Mouse (Mus musculus) midbrain, embryonic 15.5 days (tissue): Measurements from ENCODE around the gene Dpp6. TPM values are rescaled to one million over a fixed set of nuclear protein-coding genes. Genes with fewer than 3 reads are reported as not detected.

ENCODE experiments used
- ATAC-seq: fragments of 200-750 bp; cut with Nextera tagmentation; replicated peaks from 2 replicates; pipeline ENCODE4 v1.8.0; 2017; ENCODE audit warnings: moderate TSS enrichment
- H3K27ac ChIP-seq: fragments of 300-500 bp; sonication (generic); 2 replicates; pipeline ENCODE4 v1.5.1; 2015; ENCODE audit warnings: mild to moderate bottlenecking, inconsistent platforms
- H3K27me3 ChIP-seq: fragments of 300-500 bp; sonication (generic); replicated peaks from 2 replicates; pipeline ENCODE4 v1.6.1; 2015; ENCODE audit warnings: inconsistent platforms
- H3K36me3 ChIP-seq: fragments of 300-500 bp; sonication (generic); replicated peaks from 2 replicates; pipeline ENCODE4 v1.6.1; 2015; ENCODE audit warnings: inconsistent platforms
- H3K4me1 ChIP-seq: fragments of 300-500 bp; sonication (generic); 2 replicates; pipeline ENCODE4 v1.6.1; 2015; ENCODE audit warnings: inconsistent platforms
- H3K4me2 ChIP-seq: fragments of 300-500 bp; sonication (generic); 2 replicates; pipeline ENCODE4 v1.6.1; 2015; ENCODE audit warnings: inconsistent platforms, mild to moderate bottlenecking, moderate library complexity
- H3K4me3 ChIP-seq: fragments of 300-500 bp; sonication (generic); 2 replicates; pipeline ENCODE4 v1.5.1; 2015; ENCODE audit warnings: mild to moderate bottlenecking, inconsistent platforms
- H3K9ac ChIP-seq: fragments of 300-500 bp; sonication (generic); 2 replicates; pipeline ENCODE4 v1.6.1; 2015; ENCODE audit warnings: mild to moderate bottlenecking, inconsistent platforms
- H3K9me3 ChIP-seq: fragments of 300-500 bp; sonication (generic); 2 replicates; pipeline ENCODE4 v1.6.1; 2016; ENCODE audit warnings: inconsistent platforms
- WGBS: fragments of 180-500 bp; shearing (Covaris S2); methylation state at CpG from one replicate; pipeline ENCODE4 v1.1.7; 2015; ENCODE audit warnings: mixed read lengths; 5-methylcytosine and 5-hydroxymethylcytosine counted together
- polyA plus RNA-seq: library from polyadenylated mRNA; unstranded; fragments of >200 nt; fragmentation: Nextera tagmentation; extraction: Ambion mirVana; gene quantifications from 2 replicates; pipeline ENCODE4 v1.2.1, GENCODE M21; 2015

The Dpp6 gene
- polyA plus RNA-seq, 1 experiment from 2014 or later: 88.3 TPM

DNA sequence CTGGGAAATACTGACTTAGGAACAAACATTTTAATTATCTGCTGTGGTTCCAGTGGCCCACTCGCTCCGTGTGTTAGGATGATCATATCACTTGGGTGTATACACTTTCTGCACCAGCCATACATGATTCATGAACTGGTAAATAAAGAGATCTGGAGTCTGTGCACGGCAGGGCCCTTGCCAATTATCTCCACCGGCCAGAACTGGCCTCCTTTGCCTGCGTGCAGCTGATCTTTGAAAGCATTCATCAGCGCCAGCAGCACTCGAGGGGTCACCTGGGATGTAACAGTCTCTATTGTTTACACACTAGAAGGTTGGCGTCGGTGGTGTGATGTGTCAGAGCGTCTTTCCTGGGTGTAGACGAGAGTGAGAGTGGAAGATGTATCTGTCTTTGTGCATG lies 868.2 kb downstream of the Dpp6 start:
- H3K27ac ChIP-seq: peak overlapping the region; percentile 9; the same call in 1 of the 2 replicates
- peak; percentile 84 for ATAC-seq
- 24% methylated on average over 11 of the region's 11 CpGs for WGBS

DNA sequence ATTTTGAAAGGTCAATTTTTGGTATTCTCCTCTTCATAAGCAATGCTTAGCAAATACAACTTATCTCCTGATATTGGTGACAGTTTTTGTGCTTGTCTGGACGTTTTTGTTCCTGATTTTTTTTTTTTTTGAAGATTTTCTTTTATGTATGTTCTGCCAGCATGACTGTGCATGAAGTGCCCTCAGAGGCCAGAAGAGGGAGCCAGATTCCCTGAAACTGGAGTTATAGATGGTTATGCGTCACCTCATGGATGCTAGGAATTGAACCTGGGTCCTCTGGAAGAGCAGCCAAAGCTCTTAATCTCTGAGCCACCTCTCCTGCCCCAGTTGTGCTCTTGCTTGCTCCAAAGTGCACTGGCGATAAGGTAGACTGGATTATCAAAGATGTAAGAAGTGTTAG lies 868.9 kb downstream of the Dpp6 start:
- 74% methylated on average over 3 of the region's 3 CpGs for WGBS
- no peak for ATAC-seq
- no peaks in the 10 kb centered on the region for H3K27me3 ChIP-seq
- no peaks in the 10 kb centered on the region for H3K36me3 ChIP-seq
- H3K9me3 ChIP-seq: no peaks in the 10 kb centered on the region
- H3K4me3 ChIP-seq: no peak overlapping the region
- H3K9ac ChIP-seq: no peak overlapping the region
- no peak overlapping the region for H3K4me2 ChIP-seq
- 0 out of 2 replicates have a peak, but pooled peaks cover 7% of the 10 kb centered on the region for H3K4me1 ChIP-seq
- no peak overlapping the region for H3K27ac ChIP-seq

More for the DNA sequence above, 868.2 kb downstream of the Dpp6 start:
- 0 out of 2 replicates have a peak, but pooled peaks cover 7% of the 10 kb centered on the region for H3K4me1 ChIP-seq
- no peak overlapping the region for H3K4me3 ChIP-seq
- H3K9ac ChIP-seq: no peak overlapping the region
- H3K36me3 ChIP-seq: no peaks in the 10 kb centered on the region
- no peaks in the 10 kb centered on the region for H3K9me3 ChIP-seq
- H3K4me2 ChIP-seq: no peak overlapping the region
- no peaks in the 10 kb centered on the region for H3K27me3 ChIP-seq

DNA sequence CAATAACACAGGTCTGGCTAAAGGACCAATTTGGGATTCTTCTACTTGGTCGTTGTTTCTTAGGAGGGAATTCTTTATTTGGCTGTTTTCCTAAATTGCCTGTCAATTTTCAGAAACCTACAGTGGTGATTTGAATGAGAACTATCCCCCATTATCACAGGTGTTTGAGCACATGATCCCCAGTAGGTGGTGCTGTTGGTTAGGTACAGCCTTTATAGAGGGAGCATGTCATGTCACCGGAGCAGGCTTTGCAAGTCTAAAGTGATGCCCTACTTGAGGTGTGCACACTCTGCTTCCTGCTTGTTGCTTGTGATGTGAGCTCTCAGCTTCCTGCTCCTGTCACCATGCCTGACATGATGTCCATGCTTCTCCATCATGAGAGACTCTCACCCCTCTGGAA lies 870.3 kb downstream of the Dpp6 start:
- H3K36me3 ChIP-seq: no peaks in the 10 kb centered on the region
- H3K4me3 ChIP-seq: no peak overlapping the region
- no peak overlapping the region for H3K9ac ChIP-seq
- no peak for ATAC-seq
- H3K4me2 ChIP-seq: no peak overlapping the region
- H3K27ac ChIP-seq: no peak overlapping the region
- no peaks in the 10 kb centered on the region for H3K9me3 ChIP-seq
- H3K4me1 ChIP-seq: 0 out of 2 replicates have a peak, but pooled peaks cover 7% of the 10 kb centered on the region
- 89% methylated on average over 2 of the region's 2 CpGs for WGBS
- no peaks in the 10 kb centered on the region for H3K27me3 ChIP-seq

DNA sequence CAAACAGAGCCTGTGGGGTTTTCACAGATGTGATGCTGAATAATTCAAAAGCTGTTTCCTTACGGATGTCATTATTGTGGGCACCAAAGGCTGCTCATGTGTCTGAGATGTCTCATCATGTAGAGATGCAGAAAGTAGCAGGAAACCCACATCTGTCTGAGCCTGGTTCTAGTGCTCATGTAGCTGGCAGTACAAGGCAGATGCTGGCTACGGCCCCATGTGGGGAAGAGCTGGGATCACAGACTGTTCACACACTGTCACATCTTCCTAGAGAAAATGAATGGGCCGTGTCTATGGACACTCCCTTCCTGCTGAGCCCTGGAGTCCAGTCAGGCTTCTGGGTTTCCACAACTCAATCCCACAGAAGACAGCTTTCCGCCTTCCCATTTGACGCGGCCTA lies 885.5 kb downstream of the Dpp6 start:
- Histone ChIP-seq H3K36me3 (no peaks in the 10 kb centered on the region; the same call in 1 of the 2 replicates), H3K4me3 (no peak overlapping the region), H3K27ac (peak overlapping the region; percentile 45; the same call in 1 of the 2 replicates), H3K4me2 (no peak overlapping the region), H3K9me3 (no peaks in the 10 kb centered on the region), H3K9ac (no peak overlapping the region), H3K4me1 (peaks cover 12% of the 10 kb centered on the region), H3K27me3 (no peaks in the 10 kb centered on the region)
- no peak; the same call in 1 of the 2 replicates for ATAC-seq
- 61% methylated on average over 6 of the region's 6 CpGs for WGBS

DNA sequence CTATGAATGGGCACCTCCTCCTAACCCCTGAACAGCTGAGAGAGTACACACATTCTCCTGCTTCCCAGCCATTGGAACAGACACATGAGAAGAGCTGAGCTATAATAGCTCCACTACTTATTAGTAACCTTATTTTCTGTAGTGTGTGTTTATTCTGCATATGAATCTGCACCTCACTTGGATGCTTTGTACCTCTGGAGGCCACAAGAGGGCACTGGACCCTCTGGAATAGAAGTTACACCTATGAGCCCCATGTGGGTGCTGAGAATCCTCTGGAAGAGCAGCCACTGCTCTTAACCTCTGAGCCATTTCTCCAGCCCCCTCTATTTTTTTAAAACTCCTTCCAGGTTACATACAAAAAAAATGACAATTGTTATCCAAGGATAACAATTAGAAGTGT lies 888.0 kb downstream of the Dpp6 start:
- Histone ChIP-seq H3K27me3 (no peaks in the 10 kb centered on the region), H3K9ac (no peak overlapping the region), H3K9me3 (no peaks in the 10 kb centered on the region), H3K36me3 (peaks cover 3% of the 10 kb centered on the region; the same call in 1 of the 2 replicates), H3K4me1 (peaks cover 15% of the 10 kb centered on the region), H3K4me3 (no peak overlapping the region), H3K4me2 (no peak overlapping the region), H3K27ac (no peak overlapping the region)
- no peak for ATAC-seq

DNA sequence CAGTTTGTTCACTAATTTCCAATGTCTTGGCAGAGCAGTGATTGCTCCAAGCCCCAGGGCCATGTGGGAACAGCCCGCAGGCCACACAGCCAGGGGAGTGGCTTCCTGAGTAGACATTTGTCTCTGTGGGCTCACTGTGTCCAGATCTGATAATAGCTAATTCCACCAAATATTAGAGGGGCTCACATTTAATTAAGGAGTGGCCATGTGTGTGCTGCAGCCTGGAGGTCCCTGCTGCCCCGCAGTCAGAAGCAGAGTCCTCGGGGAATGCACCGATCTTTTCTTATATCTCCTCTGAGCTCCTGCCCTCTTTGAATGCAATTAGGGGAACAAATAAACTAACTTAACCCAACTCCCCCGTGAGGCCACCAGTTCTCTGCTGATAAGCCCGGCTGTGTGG lies 889.5 kb downstream of the Dpp6 start:
- H3K27ac ChIP-seq: no peak overlapping the region
- 28% methylated on average over 6 of the region's 6 CpGs for WGBS
- H3K36me3 ChIP-seq: peaks cover 3% of the 10 kb centered on the region; the same call in 1 of the 2 replicates
- H3K9ac ChIP-seq: no peak overlapping the region
- ATAC-seq: peak; percentile 22; the same call in 1 of the 2 replicates
- H3K4me2 ChIP-seq: no peak overlapping the region
- H3K9me3 ChIP-seq: no peaks in the 10 kb centered on the region
- H3K4me3 ChIP-seq: no peak overlapping the region
- H3K4me1 ChIP-seq: peaks cover 15% of the 10 kb centered on the region
- no peaks in the 10 kb centered on the region for H3K27me3 ChIP-seq

DNA sequence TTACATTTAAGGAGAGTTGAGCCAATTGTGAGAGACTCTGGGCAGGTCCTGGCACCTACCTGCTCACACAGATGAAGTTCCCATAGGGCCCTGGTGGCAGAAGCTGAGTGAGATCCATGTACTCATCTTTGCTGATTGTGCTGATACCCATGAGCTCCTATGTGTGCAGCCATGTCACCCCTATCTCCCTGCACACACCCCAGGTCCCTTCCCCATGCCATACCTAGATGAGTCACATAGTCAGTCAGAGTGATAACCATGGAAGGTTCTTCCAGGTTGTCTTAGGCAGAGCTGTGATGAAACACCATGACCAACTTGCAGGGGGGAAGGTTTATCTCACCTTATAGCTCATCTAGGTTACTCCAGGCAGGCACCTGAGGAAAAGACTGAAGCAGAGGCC lies 890.3 kb downstream of the Dpp6 start:
- Histone ChIP-seq H3K9ac (no peak overlapping the region), H3K9me3 (no peaks in the 10 kb centered on the region), H3K36me3 (peaks cover 3% of the 10 kb centered on the region; the same call in 1 of the 2 replicates), H3K27ac (no peak overlapping the region; the same call in 1 of the 2 replicates), H3K4me1 (peaks cover 11% of the 10 kb centered on the region), H3K4me3 (no peak overlapping the region), H3K27me3 (no peaks in the 10 kb centered on the region), H3K4me2 (no peak overlapping the region)
- no peak for ATAC-seq

DNA sequence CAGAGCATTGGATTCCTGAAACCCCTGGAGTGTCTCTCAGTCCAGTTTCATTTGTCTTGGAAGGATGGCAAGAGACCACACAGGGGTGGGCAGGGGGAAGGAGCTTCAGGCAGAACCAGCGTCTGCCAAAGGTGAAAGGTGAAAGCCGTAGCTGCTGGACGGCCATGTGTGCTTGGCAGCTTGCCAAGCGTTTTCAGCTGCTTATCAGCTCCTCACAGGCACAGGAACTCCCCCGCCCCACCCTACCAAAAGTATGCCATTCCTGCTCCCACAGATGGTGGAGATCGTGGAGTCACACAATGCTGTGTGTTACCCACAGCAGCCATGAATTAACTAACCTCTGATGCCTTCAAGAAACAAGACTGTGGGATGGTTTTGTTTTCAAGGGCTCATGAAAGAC lies 891.2 kb downstream of the Dpp6 start:
- H3K27ac ChIP-seq: no peak overlapping the region
- peaks cover 7% of the 10 kb centered on the region; the same call in 1 of the 2 replicates for H3K4me1 ChIP-seq
- WGBS: 32% methylated on average over 6 of the region's 6 CpGs
- H3K27me3 ChIP-seq: no peaks in the 10 kb centered on the region
- no peaks in the 10 kb centered on the region for H3K9me3 ChIP-seq
- ATAC-seq: no peak
- H3K4me3 ChIP-seq: no peak overlapping the region
- H3K9ac ChIP-seq: no peak overlapping the region
- peaks cover 3% of the 10 kb centered on the region; the same call in 1 of the 2 replicates for H3K36me3 ChIP-seq
- H3K4me2 ChIP-seq: no peak overlapping the region

DNA sequence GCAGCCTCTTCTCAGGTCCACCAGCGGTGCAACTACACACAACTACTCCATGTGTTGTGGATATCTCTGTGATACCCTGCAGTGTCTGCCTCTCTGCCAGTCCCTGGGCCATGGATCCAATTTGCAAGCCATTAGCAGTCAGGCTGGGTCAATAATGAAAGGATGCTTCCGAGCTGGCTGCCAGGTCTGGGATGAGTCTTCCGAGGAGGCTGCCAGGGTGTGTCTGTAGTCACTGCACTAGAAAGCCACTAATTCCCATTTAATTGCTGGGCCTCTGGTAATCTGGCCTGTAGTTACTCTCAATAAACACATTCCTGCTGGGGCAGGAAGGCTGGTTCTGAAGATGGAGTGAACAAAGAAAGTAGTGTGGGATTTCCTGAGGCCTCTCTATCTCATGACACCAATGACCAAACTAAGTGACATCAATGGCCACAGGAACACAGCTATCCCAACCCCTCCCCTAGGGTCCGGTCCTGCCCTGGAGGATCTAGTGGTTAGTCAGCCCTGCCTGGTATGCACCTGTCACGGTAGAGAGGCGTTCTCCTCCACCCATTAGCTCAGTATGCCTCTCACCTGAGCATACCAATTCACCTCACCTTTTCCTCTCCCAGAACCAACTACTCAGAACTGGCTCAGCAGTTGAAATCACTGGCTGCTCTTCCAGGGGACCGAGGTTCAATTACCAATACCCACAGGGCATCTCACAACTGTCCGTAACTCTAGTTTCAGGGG lies 894.6 kb downstream of the Dpp6 start:
- no peak overlapping the region for H3K9ac ChIP-seq
- H3K27me3 ChIP-seq: no peaks in the 10 kb centered on the region
- H3K36me3 ChIP-seq: 0 out of 2 replicates have a peak, but pooled peaks cover 6% of the 10 kb centered on the region
- H3K27ac ChIP-seq: no peak overlapping the region
- no peak for ATAC-seq
- no peaks in the 10 kb centered on the region for H3K9me3 ChIP-seq
- H3K4me3 ChIP-seq: no peak overlapping the region
- 56% methylated on average over 8 of the region's 8 CpGs for whole genome bisulfite sequencing
- no peak overlapping the region for H3K4me2 ChIP-seq
- H3K4me1 ChIP-seq: 0 out of 2 replicates have a peak, but pooled peaks cover 2% of the 10 kb centered on the region

DNA sequence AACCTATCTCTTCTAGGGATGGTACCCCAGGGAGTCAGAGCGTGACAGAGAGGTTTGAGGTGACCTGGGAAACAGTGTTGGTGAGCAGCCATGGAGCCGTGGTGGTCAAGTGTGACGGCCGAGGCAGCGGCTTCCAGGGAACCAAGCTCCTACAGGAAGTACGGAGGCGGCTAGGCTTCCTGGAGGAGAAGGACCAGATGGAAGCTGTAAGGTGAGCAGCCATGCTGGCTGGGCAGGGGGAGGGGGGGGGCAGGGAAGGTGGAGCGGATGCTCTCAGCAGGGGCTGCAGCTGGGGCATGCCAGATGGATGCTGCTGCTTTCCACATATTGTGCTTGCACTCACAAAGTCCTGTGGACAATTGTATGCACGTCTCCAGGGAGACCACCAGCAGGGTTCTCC lies 897.4 kb downstream of the Dpp6 start:
- Histone ChIP-seq H3K4me2 (no peak overlapping the region), H3K36me3 (0 out of 2 replicates have a peak, but pooled peaks cover 11% of the 10 kb centered on the region), H3K4me3 (no peak overlapping the region), H3K27ac (no peak overlapping the region), H3K9me3 (no peaks in the 10 kb centered on the region), H3K27me3 (no peaks in the 10 kb centered on the region), H3K4me1 (no peaks in the 10 kb centered on the region), H3K9ac (no peak overlapping the region)
- ATAC-seq: no peak
- WGBS: 68% methylated on average over 9 of the region's 9 CpGs

DNA sequence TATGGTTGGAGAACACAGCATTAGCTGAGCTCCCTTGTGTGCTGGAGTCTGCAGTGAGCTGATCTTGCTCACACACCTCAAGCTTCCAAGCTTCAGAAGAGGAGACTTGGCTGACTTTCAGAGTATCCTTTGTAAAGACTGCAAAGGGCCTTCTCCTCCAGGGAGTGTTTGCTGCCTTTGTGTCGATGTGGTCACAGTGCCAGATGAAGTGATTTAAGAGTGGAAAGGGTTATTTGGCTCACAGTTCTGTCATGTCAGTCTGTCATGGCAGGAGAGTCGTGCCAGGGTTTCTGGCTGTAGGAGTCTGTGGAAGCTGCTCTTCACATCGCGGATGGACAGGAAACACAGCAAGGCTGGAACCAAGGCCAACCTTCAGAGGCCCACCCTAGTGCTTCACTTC lies 899.0 kb downstream of the Dpp6 start:
- H3K36me3 ChIP-seq: 0 out of 2 replicates have a peak, but pooled peaks cover 7% of the 10 kb centered on the region
- 82% methylated on average over 4 of the region's 4 CpGs for WGBS
- H3K27ac ChIP-seq: no peak overlapping the region
- H3K4me1 ChIP-seq: no peaks in the 10 kb centered on the region
- H3K4me2 ChIP-seq: no peak overlapping the region
- ATAC-seq: no peak
- H3K4me3 ChIP-seq: no peak overlapping the region
- H3K9ac ChIP-seq: no peak overlapping the region
- H3K27me3 ChIP-seq: no peaks in the 10 kb centered on the region
- H3K9me3 ChIP-seq: no peaks in the 10 kb centered on the region

DNA sequence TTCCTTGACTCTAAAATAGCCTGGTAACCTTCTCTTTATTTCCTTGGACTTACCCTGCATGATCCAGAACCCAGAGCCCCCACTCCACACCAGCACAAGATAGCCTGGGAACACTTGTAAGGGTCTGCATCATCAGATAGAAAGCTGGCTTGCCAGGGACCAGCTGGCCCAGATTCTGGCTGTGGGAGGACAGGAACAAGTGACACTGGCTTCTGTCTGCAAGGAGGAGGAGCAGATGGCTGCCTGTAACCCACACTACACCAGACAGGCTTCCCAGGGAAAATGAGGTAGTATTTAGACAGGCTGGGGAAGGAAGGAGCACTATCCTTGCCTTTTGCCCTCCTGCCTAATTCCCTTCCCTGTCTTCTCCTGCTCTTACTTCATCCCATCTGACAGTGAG lies 900.3 kb downstream of the Dpp6 start:
- ATAC-seq: no peak
- no peak overlapping the region for H3K4me3 ChIP-seq
- no peak overlapping the region for H3K9ac ChIP-seq
- no peaks in the 10 kb centered on the region for H3K27me3 ChIP-seq
- H3K4me2 ChIP-seq: no peak overlapping the region
- no peaks in the 10 kb centered on the region for H3K9me3 ChIP-seq
- 0 out of 2 replicates have a peak, but pooled peaks cover 7% of the 10 kb centered on the region for H3K36me3 ChIP-seq
- H3K27ac ChIP-seq: no peak overlapping the region
- no peaks in the 10 kb centered on the region for H3K4me1 ChIP-seq

DNA sequence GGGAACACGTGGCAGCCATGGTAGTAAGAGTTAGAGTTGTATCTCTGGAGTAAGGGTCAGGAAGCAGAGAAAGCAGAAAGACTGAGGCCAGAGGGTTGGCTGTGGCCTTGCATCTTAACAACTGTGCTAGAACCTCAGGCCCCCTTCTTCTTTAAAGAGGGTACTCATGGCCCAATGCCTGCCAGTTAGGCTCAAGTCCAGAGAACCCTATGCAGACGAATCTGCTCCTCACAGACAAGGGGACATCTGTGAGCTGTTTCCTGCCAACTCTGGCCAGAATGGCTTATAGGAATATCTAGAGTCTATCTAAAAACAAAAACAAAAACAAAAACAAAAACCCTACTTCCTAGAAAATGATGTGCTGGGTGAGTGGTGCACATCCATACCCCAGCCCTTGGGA lies 902.3 kb downstream of the Dpp6 start:
- Histone ChIP-seq H3K9ac (no peak overlapping the region), H3K36me3 (0 out of 2 replicates have a peak, but pooled peaks cover 10% of the 10 kb centered on the region), H3K27ac (no peak overlapping the region), H3K27me3 (no peaks in the 10 kb centered on the region), H3K4me3 (no peak overlapping the region), H3K4me1 (no peaks in the 10 kb centered on the region), H3K9me3 (no peaks in the 10 kb centered on the region), H3K4me2 (no peak overlapping the region)
- no peak for ATAC-seq
- 77% methylated on average over 2 of the region's 2 CpGs for WGBS
